Mouse (Mus musculus) embryonic fibroblast, embryonic 13.5 days (primary cell): ENCODE data around the gene Pbx4.

ENCODE experiments used
- CTCF ChIP-seq: IDR thresholded peaks from 2 replicates; pipeline ENCODE4 v1.5.1; 2011; ENCODE audit warnings: mild to moderate bottlenecking, control low read depth, low read length, moderate library complexity, borderline replicate concordance; ENCODE audit not compliant: insufficient read depth
- POLR2A ChIP-seq: IDR thresholded peaks from 2 replicates; pipeline ENCODE4 v1.6.1; 2011; ENCODE audit warnings: low read depth, mild to moderate bottlenecking, control low read depth, low read length, moderate library complexity

GRCm38 (mm10) chr8:69907106-69907505, 74.8 kb downstream of the Pbx4 start:
- TF ChIP-seq CTCF (no peak), POLR2A (no peak)
